ENCODE assay signal across 9 mouse cellular contexts in the genomic region with DNA sequence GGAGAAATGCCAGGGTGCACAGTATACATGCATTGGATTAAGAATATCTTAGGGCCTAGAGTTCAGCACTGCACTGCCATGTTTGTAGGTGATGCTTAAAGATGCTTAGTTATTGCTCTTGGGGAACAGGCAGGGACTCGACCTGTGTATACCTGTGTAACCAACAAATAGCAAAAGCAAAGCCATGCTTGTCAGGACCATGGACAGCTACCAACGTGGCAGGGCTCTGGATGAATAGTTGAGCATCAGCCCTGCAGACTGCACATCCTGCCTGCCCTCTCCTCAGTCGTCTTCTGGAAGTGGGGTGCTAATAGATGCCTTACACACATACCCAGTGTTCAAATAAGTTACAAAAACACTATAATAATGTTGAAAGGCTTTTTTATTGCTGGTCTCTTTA.
DNase-seq lines count a peak whose midpoint lies in the region; ATAC-seq lines count a peak whose summit lies in the region.
"Had no signal": no experiment of that assay in that cellular context is flagged by ENCODE, and none has a peak within 500 bp of the region (broad histone marks: within the 10 kb centered on the region; RNA-seq: fewer than 3 reads in every experiment).

No protein-coding gene starts in this region.

- no peaks in the 10 kb centered on the region for H3K9me3 ChIP-seq in heart, embryonic 11.5 days (replicated peaks; ENCODE audit: control insufficient read depth, low read length)
- no peaks in the 10 kb centered on the region for H3K9me3 ChIP-seq in embryonic facial prominence, embryonic 11.5 days (replicated peaks; ENCODE audit: control insufficient read depth, low read length)
- H3K9me3 ChIP-seq: heart, embryonic 15.5 days had no signal

- 4% methylated on average over 3 of the region's 3 CpGs for WGBS in heart, embryonic 11.5 days (ENCODE audit: insufficient replicate concordance)
- 3% methylated on average over 3 of the region's 3 CpGs for WGBS in embryonic facial prominence, embryonic 11.5 days

- ATAC-seq in heart, embryonic 11.5 days (replicated peaks; ENCODE audit: insufficient number of reproducible peaks, low FRiP score, low TSS enrichment), result no peak
- ATAC-seq in embryonic facial prominence, embryonic 11.5 days (replicated peaks; ENCODE audit: insufficient number of reproducible peaks, low FRiP score, low TSS enrichment, low read depth), result no peak

- no peaks in the 10 kb centered on the region for H3K36me3 ChIP-seq in heart, embryonic 11.5 days (ENCODE audit: control insufficient read depth, insufficient read depth, low read length)
- H3K36me3 ChIP-seq in embryonic facial prominence, embryonic 11.5 days (replicated peaks; ENCODE audit: control insufficient read depth, insufficient read depth, low read depth, low read length), result no peaks in the 10 kb centered on the region
- H3K36me3 ChIP-seq: heart, embryonic 15.5 days had no signal

- peak; percentile 7 to 55 for DNase-seq in heart, adult 18-20 months
- DNase-seq in NIH3T3 (ENCODE audit: low read depth), result peak; percentile 76
- peak; percentile 93 for DNase-seq in embryonic facial prominence, embryonic 11.5 days (ENCODE audit: low spot score)
- peak; percentile 72 to 80 for DNase-seq in kidney, postnatal 25 days
- DNase-seq in retina, embryonic 14.5 days (ENCODE audit: low spot score), result peak; percentile 75
- DNase-seq in layer of hippocampus, adult 11-12 months (ENCODE audit: low spot score), result no peak
- DNase-seq in spleen, postnatal 4 days (ENCODE audit: low spot score in 2 of 2), result no peak

- H3K4me2 ChIP-seq in heart, embryonic 11.5 days, result no peak overlapping the region
- H3K4me2 ChIP-seq in embryonic facial prominence, embryonic 11.5 days (ENCODE audit: low read depth, low read length), result no peak overlapping the region
- H3K4me2 ChIP-seq: heart, embryonic 15.5 days had no signal

- H3K27ac ChIP-seq in heart, embryonic 11.5 days (ENCODE audit: low read depth, low read length), result no peak overlapping the region
- H3K27ac ChIP-seq in embryonic facial prominence, embryonic 11.5 days (replicated peaks; ENCODE audit: low read depth, low read length), result no peak overlapping the region
- H3K27ac ChIP-seq: heart, embryonic 15.5 days had no signal

- no peaks in the 10 kb centered on the region for H3K27me3 ChIP-seq in heart, embryonic 11.5 days (ENCODE audit: control insufficient read depth, insufficient read depth, low read length)
- H3K27me3 ChIP-seq in embryonic facial prominence, embryonic 11.5 days (ENCODE audit: control insufficient read depth, insufficient read depth, low read length), result no peaks in the 10 kb centered on the region
- H3K27me3 ChIP-seq: heart, embryonic 15.5 days had no signal

- no peak overlapping the region for H3K4me3 ChIP-seq in heart, embryonic 11.5 days (ENCODE audit: low read depth, low read length)
- H3K4me3 ChIP-seq in embryonic facial prominence, embryonic 11.5 days (ENCODE audit: low read depth, low read length), result no peak overlapping the region
- H3K4me3 ChIP-seq: heart, embryonic 15.5 days had no signal

- H3K9ac ChIP-seq in heart, embryonic 11.5 days (ENCODE audit: low read depth, low read length), result no peak overlapping the region
- H3K9ac ChIP-seq in embryonic facial prominence, embryonic 11.5 days (replicated peaks; ENCODE audit: low read length), result no peak overlapping the region
- H3K9ac ChIP-seq: heart, embryonic 15.5 days had no signal

- H3K4me1 ChIP-seq in heart, embryonic 11.5 days (ENCODE audit: control insufficient read depth, insufficient read depth, low read length), result no peaks in the 10 kb centered on the region
- no peaks in the 10 kb centered on the region for H3K4me1 ChIP-seq in embryonic facial prominence, embryonic 11.5 days (ENCODE audit: control insufficient read depth, insufficient read depth, low read length)
- H3K4me1 ChIP-seq: heart, embryonic 15.5 days had no signal

Comparison
In these comparisons a context has a peak if more than half of its experiments do, and no peak if none do; other contexts are left out.
1. DNase-seq: peak in heart, adult 18-20 months (2 of 2), NIH3T3 (single experiment), embryonic facial prominence, embryonic 11.5 days (single experiment), kidney, postnatal 25 days (2 of 2) and retina, embryonic 14.5 days (single experiment); none in layer of hippocampus, adult 11-12 months (single experiment) and spleen, postnatal 4 days (0 of 2).